Mouse (Mus musculus) forebrain, postnatal 0 days (tissue): Measurements from ENCODE around the gene Tmtc2. TPM values are rescaled to one million over a fixed set of nuclear protein-coding genes. Genes with fewer than 3 reads are reported as not detected.

Experiments
- ATAC-seq: fragments of 200-750 bp; cut with Nextera tagmentation; 2 replicates; pipeline ENCODE4 v1.8.0; 2017; ENCODE audit warnings: mild to moderate bottlenecking, moderate library complexity
- DNase-seq: peaks from one replicate; pipeline ENCODE4 v3.0.0-alpha.2; 2015
- H3K27ac ChIP-seq: fragments of 300-500 bp; sonication (generic); 2 replicates; pipeline ENCODE4 v1.5.1; 2014; ENCODE audit warnings: low read depth, mild to moderate bottlenecking, antibody characterized with exemption, low read length, moderate library complexity, mixed read lengths
- H3K27me3 ChIP-seq: fragments of 300-500 bp; sonication (generic); 2 replicates; pipeline ENCODE4 v1.6.1; 2014; ENCODE audit warnings: mild to moderate bottlenecking, low read length, mixed read lengths; ENCODE audit not compliant: insufficient read depth
- H3K36me3 ChIP-seq: fragments of 300-500 bp; sonication (generic); 2 replicates; pipeline ENCODE4 v1.6.1; 2014; ENCODE audit warnings: mild to moderate bottlenecking, moderate library complexity; ENCODE audit not compliant: insufficient read depth
- H3K4me1 ChIP-seq: fragments of 300-500 bp; sonication (generic); 2 replicates; pipeline ENCODE4 v1.6.1; 2014; ENCODE audit warnings: antibody characterized with exemption; ENCODE audit not compliant: insufficient read depth
- H3K4me2 ChIP-seq: fragments of 300-500 bp; sonication (generic); 2 replicates; pipeline ENCODE4 v1.6.1; 2014; ENCODE audit warnings: low read depth, mild to moderate bottlenecking, moderate library complexity
- H3K4me3 ChIP-seq: fragments of 300-500 bp; sonication (generic); 2 replicates; pipeline ENCODE4 v1.5.1; 2014; ENCODE audit warnings: low read depth, low read length, mixed read lengths
- H3K9ac ChIP-seq: fragments of 300-500 bp; sonication (generic); 2 replicates; pipeline ENCODE4 v1.6.1; 2014; ENCODE audit warnings: mild to moderate bottlenecking
- H3K9me3 ChIP-seq: fragments of 300-500 bp; sonication (generic); 2 replicates; pipeline ENCODE4 v1.6.1; 2016; ENCODE audit warnings: low read length
- CTCF ChIP-seq: sonication (generic); IDR thresholded peaks from 2 replicates; pipeline ENCODE4 v1.5.1; 2016; ENCODE audit warnings: antibody characterized with exemption, control low read depth, low read depth
- WGBS: fragments of 180-500 bp; shearing (Covaris S2); extraction: QIAGEN DNeasy Blood & Tissue Kit; methylation state at CpG from one replicate; pipeline ENCODE4 v1.1.7; 2014; 5-methylcytosine and 5-hydroxymethylcytosine counted together
- polyA plus RNA-seq: library from polyadenylated mRNA; unstranded; fragments of >200 nt; fragmentation: Nextera tagmentation; extraction: Ambion mirVana; gene quantifications from 2 replicates; pipeline ENCODE4 v1.2.1, GENCODE M21; 2015
- total RNA-seq: library from RNA; depleted of rRNA; stranded (reverse); fragments of >200 nt; gene quantifications from 2 replicates; pipeline ENCODE4 v1.2.3, GENCODE M21; 2014

The Tmtc2 gene
- total and polyA plus RNA-seq, 2 experiments from 2014 or later, result 4.6 to 11.1 TPM

GRCm38 (mm10) chr10:105193756-105194460, 380.3 kb downstream of the Tmtc2 start:
- no peak overlapping the region for H3K9ac ChIP-seq
- ATAC-seq, result no peak
- 85% methylated on average over 4 of the region's 4 CpGs for WGBS

GRCm38 (mm10) chr10:105192071-105192470, 382.2 kb downstream of the Tmtc2 start:
- Histone ChIP-seq H3K9ac (no peak overlapping the region), H3K27me3 (no peaks in the 10 kb centered on the region), H3K4me3 (no peak overlapping the region), H3K36me3 (no peaks in the 10 kb centered on the region), H3K9me3 (no peaks in the 10 kb centered on the region), H3K4me1 (no peaks in the 10 kb centered on the region), H3K27ac (no peak overlapping the region), H3K4me2 (no peak overlapping the region)
- ATAC-seq (peak; percentile 43; the same call in 1 of the 2 replicates), DNase-seq (no peak)
- TF ChIP-seq CTCF, result no peak
- 92% methylated on average over 2 of the region's 2 CpGs for WGBS

More at GRCm38 (mm10) chr10:105193756-105194460, 380.3 kb downstream of the Tmtc2 start:
- H3K9me3 ChIP-seq, result no peaks in the 10 kb centered on the region
- no peak overlapping the region for H3K4me2 ChIP-seq
- no peaks in the 10 kb centered on the region for H3K4me1 ChIP-seq
- TF ChIP-seq CTCF, result no peak
- no peak overlapping the region for H3K27ac ChIP-seq
- H3K27me3 ChIP-seq, result no peaks in the 10 kb centered on the region
- no peak for DNase-seq
- H3K4me3 ChIP-seq, result no peak overlapping the region
- H3K36me3 ChIP-seq, result no peaks in the 10 kb centered on the region

- Histone ChIP-seq H3K27me3 (no peaks in the 10 kb centered on the region), H3K9ac (no peak overlapping the region), H3K36me3 (no peaks in the 10 kb centered on the region), H3K9me3 (no peaks in the 10 kb centered on the region), H3K4me3 (no peak overlapping the region), H3K4me1 (no peaks in the 10 kb centered on the region), H3K4me2 (no peak overlapping the region), H3K27ac (no peak overlapping the region)
- TF ChIP-seq CTCF, result no peak
- WGBS, result 58% methylated on average over 4 of the region's 4 CpGs
- no peak for ATAC-seq
- no peak for DNase-seq
These were observed 384.5 kb downstream of the Tmtc2 start for GRCm38 (mm10) chr10:105189746-105190145.

- 95% methylated on average over 5 of the region's 5 CpGs for WGBS
- H3K27me3 ChIP-seq, result no peaks in the 10 kb centered on the region
- no peak overlapping the region for H3K4me3 ChIP-seq
- no peak for ATAC-seq
- no peaks in the 10 kb centered on the region for H3K9me3 ChIP-seq
- no peak overlapping the region for H3K27ac ChIP-seq
- no peaks in the 10 kb centered on the region for H3K36me3 ChIP-seq
- H3K4me2 ChIP-seq, result no peak overlapping the region
- DNase-seq, result no peak
- H3K4me1 ChIP-seq, result no peaks in the 10 kb centered on the region
- no peak for TF ChIP-seq CTCF
- H3K9ac ChIP-seq, result no peak overlapping the region
These were observed 387.6 kb downstream of the Tmtc2 start for GRCm38 (mm10) chr10:105186636-105187035.

- Histone ChIP-seq H3K9me3 (no peaks in the 10 kb centered on the region), H3K4me3 (no peak overlapping the region), H3K4me1 (no peaks in the 10 kb centered on the region), H3K4me2 (no peak overlapping the region), H3K9ac (no peak overlapping the region), H3K27me3 (no peaks in the 10 kb centered on the region), H3K27ac (no peak overlapping the region), H3K36me3 (no peaks in the 10 kb centered on the region)
- 81% methylated on average over 5 of the region's 5 CpGs for WGBS
- ATAC-seq (no peak), DNase-seq (no peak)
- no peak for TF ChIP-seq CTCF
These were observed 405.7 kb downstream of the Tmtc2 start for GRCm38 (mm10) chr10:105168443-105169102.

- DNase-seq, result no peak
- Histone ChIP-seq H3K9me3 (no peaks in the 10 kb centered on the region), H3K4me2 (no peak overlapping the region), H3K4me1 (no peaks in the 10 kb centered on the region), H3K27me3 (no peaks in the 10 kb centered on the region), H3K36me3 (no peaks in the 10 kb centered on the region), H3K27ac (no peak overlapping the region), H3K9ac (no peak overlapping the region), H3K4me3 (no peak overlapping the region)
- WGBS, result 80% methylated on average over 5 of the region's 5 CpGs
- no peak for TF ChIP-seq CTCF
- ATAC-seq, result no peak
These were observed 409.0 kb downstream of the Tmtc2 start for GRCm38 (mm10) chr10:105165291-105165690.

GRCm38 (mm10) chr10:105153789-105154188, 420.5 kb downstream of the Tmtc2 start:
- Histone ChIP-seq H3K9me3 (no peaks in the 10 kb centered on the region), H3K9ac (no peak overlapping the region), H3K4me1 (no peaks in the 10 kb centered on the region), H3K27ac (no peak overlapping the region), H3K4me2 (no peak overlapping the region), H3K4me3 (no peak overlapping the region), H3K27me3 (no peaks in the 10 kb centered on the region), H3K36me3 (no peaks in the 10 kb centered on the region)
- ATAC-seq (no peak), DNase-seq (no peak)
- TF ChIP-seq CTCF, result no peak
